In genomic region chr4:74264428-74264955, GRCm38 (mm10) we compare ENCODE assay signal across 29 mouse cellular contexts. TPM values are rescaled to one million over a fixed set of nuclear protein-coding genes. Genes with fewer than 3 reads are reported as not detected.
A peak's percentile ranks its signal among the peaks of the same experiment; 100 is the strongest.
DNase-seq lines count a peak whose midpoint lies in the region; TF ChIP-seq lines count a peak whose summit lies in the region.
"Had no signal": no experiment of that assay in that cellular context is flagged by ENCODE, and none has a peak within 500 bp of the region (broad histone marks: within the 10 kb centered on the region; RNA-seq: fewer than 3 reads in every experiment).

No protein-coding gene starts in this region.

- H3K36me3 ChIP-seq in ES-E14 (ENCODE audit: control insufficient read depth, insufficient read depth, low read length, poor library complexity, severe bottlenecking), result peaks cover 14% of the 10 kb centered on the region
- H3K36me3 ChIP-seq in splenic B cell, adult 2 months (ENCODE audit: control insufficient read depth, insufficient read depth, low read length, poor library complexity, severe bottlenecking), result peaks cover 4% of the 10 kb centered on the region; the same call in 1 of the 2 replicates
- H3K36me3 ChIP-seq: intestine, embryonic 15.5 days had no signal

- H3K27ac ChIP-seq in ES-E14 (ENCODE audit: insufficient read depth, low read depth, low read length, poor library complexity, severe bottlenecking), result no peak overlapping the region
- H3K27ac ChIP-seq: embryonic facial prominence, embryonic 10.5 days; embryonic facial prominence, embryonic 13.5 days; forebrain, embryonic 12.5 days; forebrain, embryonic 15.5 days; gastrocnemius, adult 2 months; hindbrain, embryonic 10.5 days; hindbrain, embryonic 13.5 days; intestine, embryonic 15.5 days had no signal

- H3K9ac ChIP-seq in ES-E14 (ENCODE audit: insufficient read depth, low read depth, low read length, poor library complexity, severe bottlenecking), result no peak overlapping the region
- H3K9ac ChIP-seq: embryonic facial prominence, embryonic 13.5 days; forebrain, embryonic 12.5 days; forebrain, embryonic 15.5 days; hindbrain, embryonic 13.5 days; intestine, embryonic 15.5 days had no signal

- in situ Hi-C loops in ES-E14 (cut with MboI; ENCODE audit: low sequenced_read_pairs in 2 of 2, unreplicated experiment in 2 of 2), result no loop called here

- H3K4me1 ChIP-seq in ES-E14 (ENCODE audit: control insufficient read depth in 2 of 2, insufficient read depth in 2 of 2, low read length in 2 of 2, poor library complexity in 1 of 2), result peaks cover 9 to 15% of the 10 kb centered on the region in 2 experiments
- H3K4me1 ChIP-seq: embryonic facial prominence, embryonic 10.5 days; embryonic facial prominence, embryonic 13.5 days; forebrain, embryonic 12.5 days; forebrain, embryonic 15.5 days; intestine, embryonic 15.5 days had no signal

- H3K9me3 ChIP-seq in ES-E14 (ENCODE audit: control insufficient read depth, insufficient read depth, low read depth, low read length), result no peaks in the 10 kb centered on the region
- H3K9me3 ChIP-seq: embryonic facial prominence, embryonic 10.5 days; embryonic facial prominence, embryonic 13.5 days; forebrain, embryonic 12.5 days; forebrain, embryonic 15.5 days; hindbrain, embryonic 10.5 days; hindbrain, embryonic 13.5 days; intestine, embryonic 15.5 days had no signal

- DNase-seq in right cerebral cortex, adult 18-20 months, result peak; percentile 17
- no peak for DNase-seq in right cerebral cortex, postnatal 4 days
- DNase-seq in ES-E14 (ENCODE audit: low read depth, low spot score) (peak; percentile 13), ZHBTc4 (ENCODE audit: low read depth, low spot score) (peak; percentile 60), MN1 (ENCODE audit: low spot score) (no peak)
- DNase-seq in splenic B cell, adult 2 months (ENCODE audit: low read depth, low spot score), result peak; percentile 5
- no peak for DNase-seq in thymus, postnatal 25 days
- DNase-seq in cerebellum, postnatal 14 days, result no peak
- DNase-seq: adrenal gland, postnatal 10 days; adrenal gland, postnatal 36 days; B cell, adult 2 months; cerebellum, adult 11 months; cerebellum, adult 2 months; cerebellum, adult 9-11 months; cerebellum, postnatal 36 days; embryo, embryonic 11 days; gastrocnemius, adult 2 months; gastrocnemius, postnatal 14 days; heart, adult 11 months; heart, postnatal 36 days had no signal

- H3K4me3 ChIP-seq in ES-E14 (ENCODE audit: insufficient read depth in 1 of 2, low read depth in 1 of 2, low read length in 2 of 2, poor library complexity in 1 of 2, severe bottlenecking in 1 of 2), result no peak overlapping the region
- H3K4me3 ChIP-seq: embryonic facial prominence, embryonic 10.5 days; embryonic facial prominence, embryonic 13.5 days; erythroblast, embryonic 14.5 days; forebrain, embryonic 12.5 days; forebrain, embryonic 15.5 days; gastrocnemius, adult 2 months; hindbrain, embryonic 10.5 days; hindbrain, embryonic 13.5 days; intestine, embryonic 15.5 days had no signal

- H3K27me3 ChIP-seq in splenic B cell, adult 2 months (ENCODE audit: control insufficient read depth, insufficient read depth, low read length, poor library complexity, severe bottlenecking), result no peaks in the 10 kb centered on the region
- H3K27me3 ChIP-seq: CH12.LX; embryonic facial prominence, embryonic 13.5 days; forebrain, embryonic 12.5 days; forebrain, embryonic 15.5 days; hindbrain, embryonic 13.5 days; intestine, embryonic 15.5 days had no signal

TF ChIP-seq in ES-E14, 5 proteins besides CTCF, POLR2A, EP300 and RAD21:
- no peak for TF ChIP-seq ZNF384 (IDR thresholded peaks at IDR 0.05; ENCODE audit: low read depth, low read length)
- no peak for TF ChIP-seq ZC3H11A (IDR thresholded peaks at IDR 0.05; ENCODE audit: borderline replicate concordance, low read depth, low read length)
- no peak for TF ChIP-seq MAFK (IDR thresholded peaks at IDR 0.05; ENCODE audit: insufficient read depth, low read depth, low read length)
- no peak for TF ChIP-seq HCFC1 (IDR thresholded peaks at IDR 0.05; ENCODE audit: borderline replicate concordance, insufficient read depth, low read length)
- TF ChIP-seq CHD2 (IDR thresholded peaks at IDR 0.05; ENCODE audit: low read depth, low read length), result no peak

RNA-seq across cellular contexts. Expression of gene Kdm4c, which starts 22.2 kb away (rescaled TPM):
- total RNA-seq in ES-E14 (2012; rRNA removed), result 44.9 and 45.8 TPM in 2 replicates

Comparison
In these comparisons a context has a peak if more than half of its experiments do, and no peak if none do; other contexts are left out.
1. DNase-seq: peak in right cerebral cortex, adult 18-20 months (single experiment), ES-E14 (single experiment), ZHBTc4 (single experiment) and splenic B cell, adult 2 months (single experiment); none in right cerebral cortex, postnatal 4 days (single experiment), MN1 (single experiment), thymus, postnatal 25 days (single experiment) and cerebellum, postnatal 14 days (0 of 2).